Mouse (Mus musculus) stomach, postnatal 0 days (tissue): Measurements from ENCODE around the gene Cldn7. TPM values are rescaled to one million over a fixed set of nuclear protein-coding genes. Genes with fewer than 3 reads are reported as not detected.
"Not testable (repeated sequence)": the region's sequence is repeated elsewhere in the genome, so short reads cannot be mapped to it uniquely, and the experiment has no call there.

Experiments
- ATAC-seq: fragments of 200-750 bp; cut with Nextera tagmentation; 2 replicates; pipeline ENCODE4 v1.8.0; 2017; ENCODE audit not compliant: low FRiP score, low TSS enrichment
- DNase-seq: peaks from one replicate; pipeline ENCODE4 v3.0.0-alpha.2; 2016; ENCODE audit warnings: low spot score
- H3K27ac ChIP-seq: fragments of 300-500 bp; sonication (generic); replicated peaks from 2 replicates; pipeline ENCODE4 v1.5.1; 2014; ENCODE audit warnings: mild to moderate bottlenecking, control low read depth
- H3K27me3 ChIP-seq: fragments of 300-500 bp; sonication (generic); 2 replicates; pipeline ENCODE4 v1.6.1; 2014; ENCODE audit warnings: low read length; ENCODE audit not compliant: control insufficient read depth, insufficient read depth
- H3K36me3 ChIP-seq: fragments of 300-500 bp; sonication (generic); 2 replicates; pipeline ENCODE4 v1.6.1; 2014; ENCODE audit warnings: low read length, mixed read lengths; ENCODE audit not compliant: control insufficient read depth, insufficient read depth
- H3K4me1 ChIP-seq: fragments of 300-500 bp; sonication (generic); replicated peaks from 2 replicates; pipeline ENCODE4 v1.6.1; 2014; ENCODE audit warnings: antibody characterized with exemption; ENCODE audit not compliant: control insufficient read depth, insufficient read depth
- H3K4me2 ChIP-seq: fragments of 300-500 bp; sonication (generic); replicated peaks from 2 replicates; pipeline ENCODE4 v1.6.1; 2014; ENCODE audit warnings: low read depth, mild to moderate bottlenecking, control low read depth, moderate library complexity
- H3K4me3 ChIP-seq: fragments of 300-500 bp; sonication (generic); 2 replicates; pipeline ENCODE4 v1.5.1; 2014; ENCODE audit warnings: low read depth, low read length, control low read depth
- H3K9ac ChIP-seq: fragments of 300-500 bp; sonication (generic); 2 replicates; pipeline ENCODE4 v1.6.1; 2014; ENCODE audit warnings: mild to moderate bottlenecking, low read length, control low read depth, mixed read lengths
- H3K9me3 ChIP-seq: fragments of 300-500 bp; sonication (generic); 2 replicates; pipeline ENCODE4 v1.6.1; 2016; ENCODE audit warnings: low read length; ENCODE audit not compliant: control insufficient read depth
- CTCF ChIP-seq: IDR thresholded peaks from 2 replicates; pipeline ENCODE4 v1.5.1; 2016; ENCODE audit warnings: antibody characterized with exemption, low read depth, mild to moderate bottlenecking, moderate library complexity
- EP300 ChIP-seq: optimal IDR thresholded peaks from 2 replicates; pipeline ENCODE3; 2016; ENCODE audit warnings: antibody characterized with exemption
- WGBS: fragments of 180-500 bp; shearing (Covaris S2); extraction: QIAGEN DNeasy Blood & Tissue Kit; methylation state at CpG from one replicate; pipeline ENCODE4 v1.1.7; 2014; 5-methylcytosine and 5-hydroxymethylcytosine counted together
- microRNA counts: library from miRNA; unstranded; fragments of <30 nt; microRNA quantifications from one replicate; lab custom pipeline; 2015
- microRNA-seq: library from miRNA; unstranded; fragments of <30 nt; microRNA quantifications from one replicate; pipeline ENCODE4, GENCODE M21; 2016
- polyA plus RNA-seq: library from polyadenylated mRNA; unstranded; fragments of >200 nt; fragmentation: Nextera tagmentation; extraction: Ambion mirVana; gene quantifications from 2 replicates; pipeline ENCODE4 v1.2.1, GENCODE M21; 2015

Cldn7 gene
- polyA plus RNA-seq, 1 experiment from 2014 or later: 125 TPM

DNA sequence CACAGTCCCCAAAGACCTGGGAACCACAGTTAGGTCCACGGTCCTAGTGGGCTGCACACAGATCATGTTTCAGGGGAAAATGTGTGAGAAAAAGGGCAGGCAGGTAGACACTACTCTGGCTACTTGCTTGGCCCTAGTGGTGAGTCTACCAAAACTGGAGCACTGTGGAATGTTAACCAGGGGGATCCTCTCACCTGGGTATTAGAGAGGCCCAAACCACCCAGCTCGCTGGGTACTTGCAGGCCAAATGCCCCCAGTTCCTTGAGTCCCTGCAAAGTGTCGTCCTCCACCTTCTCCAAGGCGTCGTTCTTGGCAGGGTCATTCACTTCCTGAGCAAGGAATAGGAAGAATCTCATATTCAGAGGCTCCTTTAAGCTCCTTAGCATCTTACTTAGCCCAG is 49.5 kb downstream of the Cldn7 start:
- H3K4me2 ChIP-seq: peak overlapping the region; percentile 85; the same call in 1 of the 2 replicates
- no peak overlapping the region for H3K4me3 ChIP-seq
- ATAC-seq (no peak), DNase-seq (no peak)
- H3K9ac ChIP-seq: no peak overlapping the region
- peaks cover 4% of the 10 kb centered on the region; the same call in 1 of the 2 replicates for H3K4me1 ChIP-seq
- TF ChIP-seq CTCF: no peak
- TF ChIP-seq EP300: no peak
- H3K27ac ChIP-seq: no peak overlapping the region
- no peaks in the 10 kb centered on the region for H3K9me3 ChIP-seq
- 64% methylated on average over 5 of the region's 5 CpGs for WGBS
- peaks cover 35% of the 10 kb centered on the region for H3K36me3 ChIP-seq
- H3K27me3 ChIP-seq: no peaks in the 10 kb centered on the region

DNA sequence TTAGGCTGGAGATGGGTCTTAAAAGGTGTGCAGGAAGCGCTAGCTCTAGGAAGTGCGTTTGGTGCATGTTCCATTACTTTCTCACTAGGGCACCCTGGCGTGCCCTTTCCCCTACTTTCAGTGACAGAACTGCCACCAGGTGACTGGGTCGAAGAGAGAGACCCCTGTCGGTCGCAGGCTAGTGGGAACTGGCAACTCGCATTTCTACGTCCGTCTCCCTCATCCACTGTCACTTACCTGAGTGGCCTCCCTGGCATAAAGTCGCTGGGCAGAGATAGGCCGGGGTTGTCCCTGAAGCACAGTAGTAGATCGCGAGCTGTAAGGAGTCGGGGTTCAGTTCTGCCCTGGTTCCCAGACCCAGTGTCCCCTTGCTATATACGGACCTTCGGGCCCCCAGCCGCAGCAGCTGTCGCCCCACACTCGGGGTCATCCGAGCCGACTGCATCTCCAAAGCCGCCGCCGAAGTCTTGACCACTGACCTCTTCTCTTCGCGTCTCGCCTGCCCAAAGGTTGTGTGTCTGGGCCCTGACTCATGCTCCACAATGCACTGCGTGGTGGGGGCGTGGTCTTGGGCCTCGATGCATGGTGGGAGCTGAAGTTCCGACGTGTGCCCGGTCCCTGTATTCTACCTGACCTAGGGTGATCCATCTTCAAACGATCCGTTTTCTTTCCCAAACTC is 50.4 kb downstream of the Cldn7 start, which contains the start of gene Acadvl:
Gene Acadvl (minus strand): TSS at position 532 of the 679 bp plus-strand sequence.
- H3K9me3 ChIP-seq: no peaks in the 10 kb centered on the region
- peak within 1 kb of the TSS; percentile 66 for H3K4me3 ChIP-seq
- TF ChIP-seq CTCF (peak; percentile 61), EP300 (no peak)
- peak within 1 kb of the TSS; percentile 79 for H3K9ac ChIP-seq
- H3K4me1 ChIP-seq: peaks cover 6% of the 10 kb centered on the region; the same call in 1 of the 2 replicates
- H3K36me3 ChIP-seq: peaks cover 27% of the 10 kb centered on the region
- peak within 1 kb of the TSS; percentile 85 for H3K4me2 ChIP-seq
- WGBS: under 1% methylated on average over 33 of the region's 35 CpGs
- H3K27me3 ChIP-seq: no peaks in the 10 kb centered on the region
- peak within 1 kb of the TSS; percentile 83 for H3K27ac ChIP-seq
- ATAC-seq (peak; percentile 87), DNase-seq (peak; percentile 93)

DNA sequence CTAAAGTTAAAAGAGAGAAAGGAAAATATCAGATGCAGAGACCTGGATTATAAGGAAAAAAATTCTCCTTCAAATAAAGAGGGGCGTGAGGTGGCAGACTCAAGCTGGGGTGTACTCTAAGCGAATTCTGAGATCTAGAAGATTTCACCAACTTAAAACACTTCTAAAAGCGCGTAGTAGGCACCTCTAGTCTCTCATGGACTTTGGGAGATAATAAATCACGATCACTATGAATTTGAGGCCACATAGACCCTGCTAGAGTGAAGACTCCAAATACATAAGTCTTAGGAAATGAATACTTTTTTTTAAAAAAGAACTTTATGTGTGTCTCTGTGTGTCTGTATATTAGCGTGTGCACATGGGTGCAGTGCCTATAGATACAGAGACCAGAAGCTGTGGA is 51.1 kb downstream of the Cldn7 start:
- Histone ChIP-seq H3K9me3 (no peaks in the 10 kb centered on the region), H3K4me1 (peaks cover 6% of the 10 kb centered on the region; the same call in 1 of the 2 replicates), H3K27me3 (no peaks in the 10 kb centered on the region), H3K9ac (no peak overlapping the region), H3K27ac (no peak overlapping the region), H3K4me2 (no peak overlapping the region), H3K36me3 (peaks cover 21% of the 10 kb centered on the region), H3K4me3 (no peak overlapping the region)
- TF ChIP-seq EP300 (no peak), CTCF (no peak)
- ATAC-seq (no peak), DNase-seq (no peak)
- WGBS: 61% methylated on average over 6 of the region's 6 CpGs

DNA sequence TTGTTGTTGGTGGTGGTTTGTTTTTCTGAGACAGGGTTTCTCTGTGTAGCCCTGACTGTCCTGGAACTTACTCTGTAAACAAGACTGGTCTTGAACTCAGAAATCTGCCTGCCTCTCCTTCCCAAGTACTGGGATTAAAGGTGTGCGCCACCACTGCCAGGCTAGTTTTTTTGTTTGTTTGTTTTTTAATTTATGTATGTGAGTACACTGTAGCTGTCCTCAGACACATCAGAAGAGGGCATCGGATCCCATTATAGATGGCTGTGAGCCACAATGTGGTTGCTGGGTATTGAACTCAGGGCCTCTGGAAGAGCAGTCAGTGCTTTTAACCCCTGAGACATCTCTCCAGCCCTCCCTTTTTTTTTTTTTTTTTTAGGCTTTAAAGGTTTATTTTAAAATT is 51.6 kb downstream of the Cldn7 start:
- H3K4me1 ChIP-seq, ATAC-seq, H3K4me3 ChIP-seq, H3K27ac ChIP-seq, H3K9ac ChIP-seq, H3K4me2 ChIP-seq, H3K9me3 ChIP-seq, H3K27me3 ChIP-seq, DNase-seq: not testable (repeated sequence)
- WGBS: 73% methylated on average over 2 of the region's 2 CpGs
- peaks cover 16% of the 10 kb centered on the region for H3K36me3 ChIP-seq

DNA sequence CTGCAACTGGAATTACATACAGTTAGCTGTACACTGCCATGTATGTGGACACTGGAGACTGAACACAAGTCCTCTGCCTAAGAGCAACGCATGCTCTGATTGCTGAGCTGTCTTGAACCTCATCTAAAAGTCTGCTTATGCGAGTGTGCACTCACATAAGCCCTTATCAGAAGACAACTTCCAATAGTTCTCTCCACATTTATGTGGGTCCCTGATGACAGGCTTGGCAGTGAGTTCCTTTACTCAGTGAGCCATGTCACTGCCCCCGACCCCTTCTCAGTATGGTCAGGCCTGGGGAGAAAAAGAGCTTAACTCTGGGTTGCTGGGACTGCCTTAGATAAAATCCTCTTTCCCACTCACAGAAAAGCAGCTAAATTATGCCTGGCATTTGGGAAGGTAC is 52.1 kb downstream of the Cldn7 start, which contains the start of gene Dlg4:
Gene Dlg4 (plus strand): TSS at position 274 of the 400 bp plus-strand sequence.
- H3K9me3 ChIP-seq: no peaks in the 10 kb centered on the region
- H3K4me2 ChIP-seq: peak within 1 kb of the TSS; percentile 86
- no peak for DNase-seq
- H3K27ac ChIP-seq: no peak within 1 kb of the TSS; the same call in 1 of the 2 replicates
- peak within 1 kb of the TSS; percentile 58; the same call in 1 of the 2 replicates for H3K4me3 ChIP-seq
- peaks cover 14% of the 10 kb centered on the region for H3K36me3 ChIP-seq
- H3K9ac ChIP-seq: peak within 1 kb of the TSS; percentile 79
- TF ChIP-seq CTCF: no peak
- TF ChIP-seq EP300: no peak
- WGBS: 69% methylated on average over 3 of the region's 3 CpGs
- H3K27me3 ChIP-seq: no peaks in the 10 kb centered on the region
- H3K4me1 ChIP-seq: peaks cover 6% of the 10 kb centered on the region; the same call in 1 of the 2 replicates
- ATAC-seq: no peak

DNA sequence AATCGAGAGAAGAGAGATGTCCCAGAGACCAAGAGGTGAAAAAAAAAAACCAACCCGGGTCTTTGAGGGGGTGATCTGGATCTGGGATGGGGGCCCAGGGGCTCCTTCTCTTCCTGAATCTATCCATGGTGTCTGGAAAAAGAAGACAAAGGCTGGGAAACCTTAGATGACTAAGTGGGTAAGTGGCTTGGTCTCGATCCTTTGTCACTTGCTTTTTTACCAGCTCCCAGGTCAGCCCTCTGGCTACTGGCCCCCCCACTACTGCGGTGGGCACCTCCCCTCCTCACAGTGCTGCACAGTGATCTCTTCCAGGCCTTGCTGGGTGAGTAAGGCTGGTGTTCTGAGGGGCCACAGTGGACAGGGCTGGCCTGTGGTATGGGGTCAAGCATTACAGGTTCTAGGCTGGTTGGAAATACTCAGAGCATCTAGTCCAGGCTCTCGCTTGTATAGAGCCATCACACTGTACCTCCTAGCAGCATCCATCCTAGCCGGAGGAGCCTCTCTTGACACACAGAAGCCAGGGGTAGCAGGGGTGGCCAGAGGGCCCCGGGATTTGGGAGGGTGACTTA is 52.7 kb downstream of the Cldn7 start:
- Histone ChIP-seq H3K4me1 (peaks cover 6% of the 10 kb centered on the region; the same call in 1 of the 2 replicates), H3K4me2 (peak overlapping the region; percentile 86; the same call in 1 of the 2 replicates), H3K4me3 (no peak overlapping the region), H3K36me3 (peaks cover 11% of the 10 kb centered on the region), H3K9me3 (no peaks in the 10 kb centered on the region), H3K9ac (no peak overlapping the region; the same call in 1 of the 2 replicates), H3K27ac (no peak overlapping the region; the same call in 1 of the 2 replicates), H3K27me3 (no peaks in the 10 kb centered on the region)
- no peak for TF ChIP-seq CTCF
- no peak for TF ChIP-seq EP300
- DNase-seq (no peak), ATAC-seq (no peak)
- WGBS: 47% methylated on average over 7 of the region's 7 CpGs

MicroRNA genes within 50 kb of the gene (microRNA counts, 519-probe panel; counts per million panel counts)
- microRNA mmu-miR-324-3p (lab: Ali Mortazavi, UCI): not detected
- 4,088 counts per million, percentile 31 among the panel's probes with 10 or more counts for microRNA mmu-miR-324-5p (lab: Ali Mortazavi, UCI)

Small RNA genes within 50 kb of the gene (microRNA-seq; reads per million reads assigned to microRNA genes)
- gene Gm44349 (not detected), gene Mir324 (1,907 reads per million, percentile 79 among the genes with 10 or more reads in this experiment)

Other genes starting within 250 kb of the Cldn7 start
- 7.9 and 9.0 TPM in 2 replicates for gene Polr2a, start 206.1 kb upstream of the Cldn7 start, polyA plus RNA-seq
- gene Slc35g3, start 202.8 kb upstream of the Cldn7 start, polyA plus RNA-seq: 0.11 TPM in 1 of 2 replicates, not detected in the other
- 2.6 and 2.7 TPM in 2 replicates for gene Zbtb4, start 198.9 kb upstream of the Cldn7 start, polyA plus RNA-seq
- 4.3 and 5.0 TPM in 2 replicates for gene Chrnb1, start 168.8 kb upstream of the Cldn7 start, polyA plus RNA-seq
- 0.67 and 0.90 TPM in 2 replicates for gene Fgf11, start 162.9 kb upstream of the Cldn7 start, polyA plus RNA-seq
- gene Tmem102, start 159.2 kb upstream of the Cldn7 start, polyA plus RNA-seq: 28.4 and 34.4 TPM in 2 replicates
- gene Gm39566, start 149.5 kb upstream of the Cldn7 start, polyA plus RNA-seq: not detected in 2 replicates
- gene Spem2, start 146.3 kb upstream of the Cldn7 start, polyA plus RNA-seq: not detected in 2 replicates
- not detected in 2 replicates for gene Spem1, start 142.6 kb upstream of the Cldn7 start, polyA plus RNA-seq
- 2.5 and 2.7 TPM in 2 replicates for gene Nlgn2, start 127.0 kb upstream of the Cldn7 start, polyA plus RNA-seq
- 329 and 366 TPM in 2 replicates for gene Tmem256, start 126.3 kb upstream of the Cldn7 start, polyA plus RNA-seq
- gene Plscr3, start 118.4 kb upstream of the Cldn7 start, polyA plus RNA-seq: 54.4 and 58.4 TPM in 2 replicates
- gene Tnk1, start 106.0 kb upstream of the Cldn7 start, polyA plus RNA-seq: 12.3 TPM in 2 replicates
- gene Tmem95, start 86.8 kb upstream of the Cldn7 start, polyA plus RNA-seq: 0.25 and 0.54 TPM in 2 replicates
- gene Kctd11, start 83.4 kb upstream of the Cldn7 start, polyA plus RNA-seq: 15.9 and 18.1 TPM in 2 replicates
- 0.70 and 0.71 TPM in 2 replicates for gene Acap1, start 69.2 kb upstream of the Cldn7 start, polyA plus RNA-seq
- 5.6 and 5.9 TPM in 2 replicates for gene 2810408A11Rik, start 63.8 kb upstream of the Cldn7 start, polyA plus RNA-seq
- 2.3 and 3.9 TPM in 2 replicates for gene Neurl4, start 63.7 kb upstream of the Cldn7 start, polyA plus RNA-seq
- gene Gps2, start 50.9 kb upstream of the Cldn7 start, polyA plus RNA-seq: 40.6 and 43.3 TPM in 2 replicates
- gene Eif5a, start 42.8 kb upstream of the Cldn7 start, polyA plus RNA-seq: 1,169 and 1,205 TPM in 2 replicates
- gene Ybx2, start 29.0 kb upstream of the Cldn7 start, polyA plus RNA-seq: 1.4 and 1.7 TPM in 2 replicates
- 36.4 and 40.5 TPM in 2 replicates for gene Slc2a4, start 16.6 kb upstream of the Cldn7 start, polyA plus RNA-seq
- 13.1 and 14.9 TPM in 2 replicates for gene Ctdnep1, start 16.4 kb downstream of the Cldn7 start, polyA plus RNA-seq
- gene Elp5, start 17.7 kb downstream of the Cldn7 start, polyA plus RNA-seq: 73.1 and 73.4 TPM in 2 replicates
- 536 and 544 TPM in 2 replicates for gene Gabarap, start 26.4 kb downstream of the Cldn7 start, polyA plus RNA-seq
- gene Phf23, start 31.0 kb downstream of the Cldn7 start, polyA plus RNA-seq: 34.4 and 38.5 TPM in 2 replicates
- gene Dvl2, start 35.8 kb downstream of the Cldn7 start, polyA plus RNA-seq: 9.8 and 11.1 TPM in 2 replicates
- 136 and 143 TPM in 2 replicates for gene Acadvl, start 50.6 kb downstream of the Cldn7 start, polyA plus RNA-seq
- 2.6 and 3.9 TPM in 2 replicates for gene Dlg4, start 52.2 kb downstream of the Cldn7 start, polyA plus RNA-seq
- gene Asgr1, start 89.3 kb downstream of the Cldn7 start, polyA plus RNA-seq: 0.70 and 0.83 TPM in 2 replicates
- 0.19 and 0.30 TPM in 2 replicates for gene Asgr2, start 127.9 kb downstream of the Cldn7 start, polyA plus RNA-seq
- 0.48 and 0.68 TPM in 2 replicates for gene Mgl2, start 165.6 kb downstream of the Cldn7 start, polyA plus RNA-seq
- gene Clec10a, start 191.4 kb downstream of the Cldn7 start, polyA plus RNA-seq: 1.0 and 1.4 TPM in 2 replicates
- gene Slc16a11, start 248.0 kb downstream of the Cldn7 start, polyA plus RNA-seq: 2.5 and 3.1 TPM in 2 replicates